23 mouse cellular contexts compared by ENCODE assay signal in the genomic region with DNA sequence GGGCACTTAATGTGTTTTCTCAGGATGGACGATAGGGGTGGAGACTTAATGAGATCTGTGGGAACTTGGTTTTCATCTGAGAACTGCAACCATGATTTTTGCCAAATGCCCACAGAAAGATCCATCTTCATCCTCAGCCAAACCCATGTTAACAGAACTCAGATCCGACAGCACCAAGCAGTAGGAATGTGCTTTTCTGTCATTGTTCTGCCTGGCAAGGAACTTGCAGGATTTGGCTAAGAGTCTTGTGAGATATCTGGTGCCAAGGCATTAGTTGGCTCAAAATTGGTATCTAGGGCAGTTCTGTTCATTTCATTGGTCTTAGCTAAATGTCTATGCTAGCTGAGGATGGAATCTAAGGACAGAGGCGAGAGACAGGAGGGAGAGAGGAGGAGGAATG.
DNase-seq lines count a peak whose midpoint lies in the region; ATAC-seq and TF ChIP-seq lines count a peak whose summit lies in the region.
"Had no signal": no experiment of that assay in that cellular context is flagged by ENCODE, and none has a peak within 500 bp of the region (broad histone marks: within the 10 kb centered on the region; RNA-seq: fewer than 3 reads in every experiment).

No protein-coding gene starts in this region.

- WGBS in forebrain, postnatal 0 days, result 56% methylated on average over 3 of the region's 3 CpGs
- WGBS in forebrain, embryonic 12.5 days, result 83% methylated on average over 3 of the region's 3 CpGs

- H3K27ac ChIP-seq in forebrain, postnatal 0 days (ENCODE audit: low read depth, low read length), result no peak overlapping the region
- H3K27ac ChIP-seq in forebrain, embryonic 12.5 days, result no peak overlapping the region
- H3K27ac ChIP-seq in layer of hippocampus, adult 2 months, result no peak overlapping the region
- H3K27ac ChIP-seq: embryonic facial prominence, embryonic 15.5 days; hindbrain, embryonic 12.5 days; midbrain, embryonic 10.5 days; neural tube, embryonic 15.5 days had no signal

- H3K4me1 ChIP-seq in forebrain, postnatal 0 days (ENCODE audit: insufficient read depth), result no peaks in the 10 kb centered on the region
- H3K4me1 ChIP-seq in forebrain, embryonic 12.5 days, result no peaks in the 10 kb centered on the region
- H3K4me1 ChIP-seq: embryonic facial prominence, embryonic 15.5 days; heart, embryonic 12.5 days; hindbrain, embryonic 12.5 days; midbrain, embryonic 10.5 days; neural tube, embryonic 15.5 days had no signal

- H3K9me3 ChIP-seq in forebrain, postnatal 0 days (ENCODE audit: low read length), result no peaks in the 10 kb centered on the region
- no peaks in the 10 kb centered on the region for H3K9me3 ChIP-seq in forebrain, embryonic 12.5 days
- H3K9me3 ChIP-seq: embryonic facial prominence, embryonic 15.5 days; heart, embryonic 12.5 days; hindbrain, embryonic 12.5 days; midbrain, embryonic 10.5 days; neural tube, embryonic 15.5 days had no signal

- no peak overlapping the region for H3K9ac ChIP-seq in forebrain, postnatal 0 days
- H3K9ac ChIP-seq in forebrain, embryonic 12.5 days, result no peak overlapping the region
- H3K9ac ChIP-seq: embryonic facial prominence, embryonic 15.5 days; heart, embryonic 12.5 days; hindbrain, embryonic 12.5 days; neural tube, embryonic 15.5 days had no signal

- no peaks in the 10 kb centered on the region for H3K36me3 ChIP-seq in forebrain, postnatal 0 days (ENCODE audit: insufficient read depth)
- H3K36me3 ChIP-seq in forebrain, embryonic 12.5 days (replicated peaks), result no peaks in the 10 kb centered on the region
- H3K36me3 ChIP-seq: embryonic facial prominence, embryonic 15.5 days; heart, embryonic 12.5 days; hindbrain, embryonic 12.5 days; midbrain, embryonic 10.5 days; neural tube, embryonic 15.5 days had no signal

- no peak for ATAC-seq in forebrain, postnatal 0 days
- no peak for ATAC-seq in forebrain, embryonic 12.5 days (ENCODE audit: low FRiP score)
- ATAC-seq: forebrain, embryonic 16.5 days had no signal

- no peak for TF ChIP-seq CTCF in forebrain, postnatal 0 days (IDR thresholded peaks at IDR 0.05; ENCODE audit: low read depth)
- no peak for TF ChIP-seq CTCF in layer of hippocampus, adult 2 months (conservative IDR thresholded peaks at IDR 0.05)

- H3K4me3 ChIP-seq in forebrain, postnatal 0 days (ENCODE audit: low read depth, low read length), result no peak overlapping the region
- H3K4me3 ChIP-seq in forebrain, embryonic 12.5 days (replicated peaks), result no peak overlapping the region
- H3K4me3 ChIP-seq in layer of hippocampus, adult 2 months, result no peak overlapping the region
- H3K4me3 ChIP-seq: embryonic facial prominence, embryonic 15.5 days; heart, embryonic 12.5 days; hindbrain, embryonic 12.5 days; midbrain, embryonic 10.5 days; neural tube, embryonic 15.5 days had no signal

- no peak overlapping the region for H3K4me2 ChIP-seq in forebrain, postnatal 0 days (ENCODE audit: low read depth)
- H3K4me2 ChIP-seq in forebrain, embryonic 12.5 days, result no peak overlapping the region
- H3K4me2 ChIP-seq: embryonic facial prominence, embryonic 15.5 days; heart, embryonic 12.5 days; hindbrain, embryonic 12.5 days; neural tube, embryonic 15.5 days had no signal

- H3K27me3 ChIP-seq in forebrain, postnatal 0 days (ENCODE audit: insufficient read depth, low read length), result no peaks in the 10 kb centered on the region
- H3K27me3 ChIP-seq in forebrain, embryonic 12.5 days, result no peaks in the 10 kb centered on the region
- H3K27me3 ChIP-seq: embryonic facial prominence, embryonic 15.5 days; heart, embryonic 12.5 days; hindbrain, embryonic 12.5 days; neural tube, embryonic 15.5 days had no signal

- peak; percentile 34 for DNase-seq in forebrain, postnatal 0 days
- DNase-seq in layer of hippocampus, adult 9-11 months, result peak; percentile 3
- no peak for DNase-seq in layer of hippocampus, adult 2 months (ENCODE audit: low spot score in 2 of 2)
- peak; percentile 89 for DNase-seq in Muller cell, postnatal 12 days (ENCODE audit: inconsistent ontology term)
- peak; percentile 30 for DNase-seq in fibroblast of lung, adult 2 months (ENCODE audit: low read depth)
- DNase-seq in heart, adult 9 months (ENCODE audit: low spot score in 2 of 2), result no peak
- no peak for DNase-seq in cerebellum, adult 9-10 months
- DNase-seq: adrenal gland, postnatal 25 days; gastrocnemius, postnatal 14 days; heart, adult 11 months; heart, postnatal 14 days; kidney, adult 2 months; kidney, postnatal 14 days; layer of hippocampus, postnatal 36 days; thymus, adult 2 months; thymus, postnatal 4 days had no signal

Comparison
In these comparisons a context has a peak if more than half of its experiments do, and no peak if none do; other contexts are left out.
1. DNase-seq: peak in forebrain, postnatal 0 days (single experiment), layer of hippocampus, adult 9-11 months (single experiment), Muller cell, postnatal 12 days (single experiment) and fibroblast of lung, adult 2 months (single experiment); none in layer of hippocampus, adult 2 months (0 of 2), heart, adult 9 months (0 of 2) and cerebellum, adult 9-10 months (single experiment).